Mouse (Mus musculus): ENCODE data around the gene C1qtnf5.

The C1qtnf5 gene

GRCm38 (mm10) chr9:44079997-44080780, 26.9 kb upstream of the C1qtnf5 start:
- no peak for DNase-seq (ENCODE audit: low spot score)

- no peak for DNase-seq (ENCODE audit: low spot score)
Observed at GRCm38 (mm10) chr9:44080953-44081352, 26.1 kb upstream of the C1qtnf5 start.

- no peak for DNase-seq (ENCODE audit: low spot score)
Observed at GRCm38 (mm10) chr9:44081581-44081980, 25.5 kb upstream of the C1qtnf5 start.

- DNase-seq (ENCODE audit: low spot score) = no peak
Observed at GRCm38 (mm10) chr9:44082266-44082665, 24.8 kb upstream of the C1qtnf5 start.

- no peak for DNase-seq (ENCODE audit: low spot score)
Observed at GRCm38 (mm10) chr9:44083392-44084121, 23.5 kb upstream of the C1qtnf5 start.

GRCm38 (mm10) chr9:44084236-44084635, 22.8 kb upstream of the C1qtnf5 start:
- no peak for DNase-seq (ENCODE audit: low spot score)

- DNase-seq (ENCODE audit: low spot score) = peak; percentile 91
Observed at GRCm38 (mm10) chr9:44084659-44085229, 22.3 kb upstream of the C1qtnf5 start.

GRCm38 (mm10) chr9:44085276-44085675, 21.8 kb upstream of the C1qtnf5 start:
- DNase-seq (ENCODE audit: low spot score) = no peak

GRCm38 (mm10) chr9:44085741-44086665, 21.0 kb upstream of the C1qtnf5 start:
- no peak for DNase-seq (ENCODE audit: low spot score)

- no peak for DNase-seq (ENCODE audit: low spot score)
Observed at GRCm38 (mm10) chr9:44086960-44087359, 20.1 kb upstream of the C1qtnf5 start.

GRCm38 (mm10) chr9:44087761-44088455, 19.1 kb upstream of the C1qtnf5 start:
- DNase-seq (ENCODE audit: low spot score) = no peak

GRCm38 (mm10) chr9:44088877-44089608, 18.0 kb upstream of the C1qtnf5 start:
- no peak for DNase-seq (ENCODE audit: low spot score)

GRCm38 (mm10) chr9:44093612-44094503, 13.2 kb upstream of the C1qtnf5 start:
- peak; percentile 46 for DNase-seq (ENCODE audit: low spot score)

GRCm38 (mm10) chr9:44094737-44095136, 12.3 kb upstream of the C1qtnf5 start:
- DNase-seq (ENCODE audit: low spot score) = no peak

GRCm38 (mm10) chr9:44095781-44096180, 11.3 kb upstream of the C1qtnf5 start:
- no peak for DNase-seq (ENCODE audit: low spot score)

- peak; percentile 68 for DNase-seq (ENCODE audit: low spot score)
Observed at GRCm38 (mm10) chr9:44096536-44096935, 10.5 kb upstream of the C1qtnf5 start.

GRCm38 (mm10) chr9:44101490-44101889, 5.6 kb upstream of the C1qtnf5 start, which contains the start of gene Mfrp:
TSS of gene Mfrp (plus strand) at chr9:44101729.
- DNase-seq (ENCODE audit: low spot score) = no peak

GRCm38 (mm10) chr9:44104881-44105280, 2.2 kb upstream of the C1qtnf5 start:
- DNase-seq (ENCODE audit: low spot score) = no peak

GRCm38 (mm10) chr9:44105781-44106180, 1.3 kb upstream of the C1qtnf5 start:
- DNase-seq (ENCODE audit: low spot score) = no peak

Data from ovary, adult 18-20 months (tissue).